Mouse (Mus musculus) limb, embryonic 10.5 days (tissue): ENCODE measurements around the gene Podn. TPM values are rescaled to one million over a fixed set of nuclear protein-coding genes. Genes with fewer than 3 reads are reported as not detected.
A peak's percentile ranks its signal among the peaks of the same experiment; 100 is the strongest.

ENCODE experiments used
- DNase-seq: peaks from one replicate; pipeline ENCODE4 v3.0.0-alpha.2; 2017; ENCODE audit warnings: low spot score
- H3K27ac ChIP-seq: fragments of 300-500 bp; sonication (generic); 2 replicates; pipeline ENCODE4 v1.5.1; 2016; ENCODE audit warnings: mild to moderate bottlenecking
- H3K27me3 ChIP-seq: fragments of 300-500 bp; sonication (generic); 2 replicates; pipeline ENCODE4 v1.6.1; 2016; ENCODE audit warnings: low read depth, mild to moderate bottlenecking; ENCODE audit not compliant: poor library complexity, severe bottlenecking
- H3K36me3 ChIP-seq: fragments of 300-500 bp; sonication (generic); 2 replicates; pipeline ENCODE4 v1.6.1; 2016; ENCODE audit warnings: mild to moderate bottlenecking, moderate library complexity
- H3K4me1 ChIP-seq: fragments of 300-500 bp; sonication (generic); 2 replicates; pipeline ENCODE4 v1.6.1; 2016
- H3K4me3 ChIP-seq: fragments of 300-500 bp; sonication (generic); 2 replicates; pipeline ENCODE4 v1.5.1; 2016; ENCODE audit warnings: mild to moderate bottlenecking, moderate library complexity
- H3K9me3 ChIP-seq: fragments of 300-500 bp; sonication (generic); replicated peaks from 2 replicates; pipeline ENCODE4 v1.6.1; 2016; ENCODE audit warnings: mild to moderate bottlenecking
- WGBS: fragments of 180-500 bp; shearing (Covaris S2); methylation state at CpG from one replicate; pipeline ENCODE4 v1.1.7; 2016; 5-methylcytosine and 5-hydroxymethylcytosine counted together
- polyA plus RNA-seq: library from polyadenylated mRNA; unstranded; fragments of >200 nt; fragmentation: Nextera tagmentation; extraction: Ambion mirVana; gene quantifications from 2 replicates; pipeline ENCODE4 v1.2.1, GENCODE M21; 2016

The Podn gene
- polyA plus RNA-seq, 1 experiment from 2014 or later = 0.33 TPM

- peak; percentile 98 for DNase-seq
- H3K4me3 ChIP-seq = peak overlapping the region; percentile 60
- H3K9me3 ChIP-seq = no peaks in the 10 kb centered on the region
- H3K27ac ChIP-seq = peak overlapping the region; percentile 72
- H3K4me1 ChIP-seq = peaks cover 8% of the 10 kb centered on the region
- WGBS = 3% methylated on average over 26 of the region's 26 CpGs
- H3K36me3 ChIP-seq = peaks cover 16% of the 10 kb centered on the region
- H3K27me3 ChIP-seq = no peaks in the 10 kb centered on the region
Measured at GRCm38 (mm10) chr4:108071235-108071901, 24.9 kb downstream of the Podn start.

DNA sequence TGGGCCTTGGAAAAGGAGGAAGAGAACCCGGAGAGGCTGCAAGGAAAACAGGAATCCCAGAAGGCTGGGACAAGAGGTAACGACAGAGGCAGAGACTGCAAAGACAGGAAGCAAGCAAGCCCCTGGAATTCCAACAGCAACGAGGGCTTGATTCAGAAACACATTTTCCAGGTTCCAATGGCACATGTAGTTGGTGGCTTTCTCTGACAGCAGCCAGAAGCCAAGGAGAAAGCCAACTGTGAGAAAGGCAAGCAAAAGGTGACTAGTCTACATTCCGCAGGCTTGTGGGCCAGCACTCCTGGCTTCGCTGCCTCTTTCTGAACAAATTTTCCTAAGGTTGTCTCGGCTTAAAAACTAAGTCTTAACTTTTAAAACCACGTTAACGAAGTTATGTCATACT is 25.5 kb downstream of the Podn start:
- WGBS = 14% methylated on average over 8 of the region's 8 CpGs

DNA sequence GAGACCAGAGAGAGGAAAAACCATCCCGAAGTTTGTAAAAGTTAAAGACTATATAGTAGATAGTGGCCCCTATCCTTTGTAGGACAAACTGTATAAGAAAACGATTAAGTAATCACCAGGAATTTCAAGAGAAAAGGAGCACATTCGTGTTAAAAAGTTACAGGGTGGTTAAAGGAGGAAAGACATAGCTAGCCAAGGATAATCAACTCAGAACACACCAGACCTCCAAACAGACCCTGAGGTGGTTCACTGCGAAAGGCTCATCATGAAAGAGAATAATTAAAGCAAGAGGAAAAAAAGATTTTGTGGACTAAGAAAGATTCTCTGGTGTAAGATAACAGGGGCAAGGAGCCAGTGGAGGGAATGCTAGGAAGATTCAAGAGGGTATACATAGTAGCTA is 26.0 kb downstream of the Podn start:
- 82% methylated on average over 4 of the region's 4 CpGs for WGBS
- H3K27ac ChIP-seq = peak overlapping the region; percentile 72

More for the DNA sequence above, 25.5 kb downstream of the Podn start:
- DNase-seq = no peak
- H3K9me3 ChIP-seq = no peaks in the 10 kb centered on the region
- peaks cover 22% of the 10 kb centered on the region for H3K36me3 ChIP-seq
- H3K27me3 ChIP-seq = no peaks in the 10 kb centered on the region
- H3K4me3 ChIP-seq = peak overlapping the region; percentile 60
- peak overlapping the region; percentile 72 for H3K27ac ChIP-seq
- peaks cover 8% of the 10 kb centered on the region for H3K4me1 ChIP-seq

DNA sequence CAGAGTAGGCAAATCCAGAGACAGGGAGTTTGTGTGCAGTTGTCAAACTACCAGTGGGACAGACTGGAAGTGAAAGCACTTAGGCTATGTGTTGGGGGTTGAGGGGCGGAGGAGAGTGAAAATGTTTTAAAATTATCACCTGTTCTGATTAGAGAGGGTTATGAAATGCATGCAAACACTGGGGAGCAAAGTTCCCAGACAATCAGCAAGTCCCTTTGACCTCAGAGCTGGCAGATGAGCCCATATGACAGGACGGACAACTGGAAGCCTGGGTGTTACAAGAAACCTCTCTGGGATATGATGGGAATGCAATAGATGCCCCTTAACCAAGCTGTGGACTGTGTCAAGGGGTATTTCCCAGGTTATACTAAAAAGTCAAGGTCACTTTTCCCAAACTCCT is 28.2 kb downstream of the Podn start:
- peaks cover 42% of the 10 kb centered on the region for H3K36me3 ChIP-seq
- H3K27me3 ChIP-seq = no peaks in the 10 kb centered on the region
- no peaks in the 10 kb centered on the region for H3K9me3 ChIP-seq
- 95% methylated on average over 2 of the region's 2 CpGs for WGBS
- peaks cover 8% of the 10 kb centered on the region for H3K4me1 ChIP-seq
- H3K4me3 ChIP-seq = no peak overlapping the region
- H3K27ac ChIP-seq = no peak overlapping the region
- no peak for DNase-seq

More for the DNA sequence above, 26.0 kb downstream of the Podn start:
- Histone ChIP-seq H3K27me3 (no peaks in the 10 kb centered on the region), H3K9me3 (no peaks in the 10 kb centered on the region), H3K4me3 (peak overlapping the region; percentile 60), H3K4me1 (peaks cover 8% of the 10 kb centered on the region), H3K36me3 (peaks cover 26% of the 10 kb centered on the region)
- DNase-seq = no peak

- no peak for DNase-seq
- Histone ChIP-seq H3K36me3 (peaks cover 50% of the 10 kb centered on the region), H3K27ac (no peak overlapping the region), H3K9me3 (no peaks in the 10 kb centered on the region), H3K27me3 (no peaks in the 10 kb centered on the region), H3K4me1 (peaks cover 8% of the 10 kb centered on the region), H3K4me3 (no peak overlapping the region)
- WGBS = 93% methylated on average over 7 of the region's 7 CpGs
Measured at GRCm38 (mm10) chr4:108067261-108067660, 29.0 kb downstream of the Podn start.

GRCm38 (mm10) chr4:108066569-108066968 is 29.7 kb downstream of the Podn start:
- H3K9me3 ChIP-seq = no peaks in the 10 kb centered on the region
- 88% methylated on average over 4 of the region's 4 CpGs for WGBS
- no peak overlapping the region for H3K4me3 ChIP-seq
- H3K27ac ChIP-seq = no peak overlapping the region
- H3K27me3 ChIP-seq = no peaks in the 10 kb centered on the region
- peaks cover 57% of the 10 kb centered on the region for H3K36me3 ChIP-seq
- no peak for DNase-seq
- peaks cover 8% of the 10 kb centered on the region for H3K4me1 ChIP-seq

DNA sequence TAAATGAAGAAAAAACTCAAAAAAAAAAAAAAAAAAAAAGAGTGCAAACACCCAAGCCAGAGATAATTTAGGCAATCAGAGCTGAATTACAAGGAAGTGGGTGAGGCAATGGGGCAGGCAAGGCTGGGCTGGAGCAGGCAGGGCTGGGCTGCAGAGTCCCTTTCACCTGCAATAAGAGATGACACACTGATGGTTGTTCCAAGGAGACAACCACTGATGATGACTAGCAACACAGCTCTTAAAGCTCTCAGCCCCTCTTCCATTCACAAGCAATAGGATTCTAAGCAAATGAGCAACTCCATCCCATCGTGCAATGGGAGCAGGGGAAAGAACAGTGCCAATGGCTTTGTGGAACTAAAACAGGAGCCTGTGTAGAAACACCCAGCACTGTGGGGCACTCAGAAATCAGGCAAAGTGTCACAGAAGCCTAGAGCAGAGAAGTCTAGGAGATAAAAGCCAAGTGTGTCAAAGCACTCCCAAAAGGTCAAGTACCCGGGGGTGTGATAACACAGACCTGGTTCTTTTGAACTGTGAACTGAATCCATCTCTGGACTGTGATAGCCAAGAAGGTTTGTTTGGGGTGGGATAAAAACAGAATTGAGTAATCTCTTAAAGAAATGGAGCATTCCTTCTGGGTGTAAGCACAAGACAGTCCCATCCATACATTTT is 30.9 kb downstream of the Podn start:
- DNase-seq = no peak
- 82% methylated on average over 2 of the region's 2 CpGs for WGBS
- H3K27me3 ChIP-seq = no peaks in the 10 kb centered on the region
- H3K9me3 ChIP-seq = no peaks in the 10 kb centered on the region
- peaks cover 65% of the 10 kb centered on the region for H3K36me3 ChIP-seq
- peaks cover 3% of the 10 kb centered on the region for H3K4me1 ChIP-seq
- no peak overlapping the region for H3K27ac ChIP-seq
- no peak overlapping the region for H3K4me3 ChIP-seq

DNA sequence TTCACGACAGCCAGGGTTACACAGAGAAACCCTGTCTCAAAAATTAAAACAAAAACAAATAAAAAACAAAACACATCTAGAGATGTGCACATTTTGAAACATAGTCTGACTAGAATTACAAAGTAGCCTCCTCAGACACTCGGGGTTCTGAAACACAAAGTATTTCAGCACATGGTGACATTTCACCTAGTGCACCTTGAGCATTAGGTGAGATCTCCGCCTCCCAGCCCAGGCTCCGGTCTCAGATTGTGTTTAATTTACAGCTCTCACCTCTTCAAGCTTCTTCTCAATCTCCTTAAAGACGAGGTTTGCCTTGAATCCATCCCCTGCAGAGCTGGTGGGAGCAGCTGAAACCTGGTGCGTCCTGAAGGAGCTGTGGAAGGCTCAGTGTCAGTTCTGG is 32.6 kb downstream of the Podn start:
- DNase-seq = no peak
- Histone ChIP-seq H3K4me3 (no peak overlapping the region), H3K36me3 (peaks cover 79% of the 10 kb centered on the region), H3K27me3 (no peaks in the 10 kb centered on the region), H3K27ac (no peak overlapping the region), H3K9me3 (no peaks in the 10 kb centered on the region), H3K4me1 (no peaks in the 10 kb centered on the region)
- 73% methylated on average over 6 of the region's 6 CpGs for WGBS

GRCm38 (mm10) chr4:108062524-108062923 is 33.7 kb downstream of the Podn start:
- H3K27ac ChIP-seq = no peak overlapping the region
- WGBS = 94% methylated on average over 5 of the region's 5 CpGs
- H3K9me3 ChIP-seq = no peaks in the 10 kb centered on the region
- H3K36me3 ChIP-seq = peaks cover 79% of the 10 kb centered on the region
- H3K4me3 ChIP-seq = no peak overlapping the region
- H3K27me3 ChIP-seq = no peaks in the 10 kb centered on the region
- no peak for DNase-seq
- no peaks in the 10 kb centered on the region for H3K4me1 ChIP-seq

GRCm38 (mm10) chr4:108060774-108061173 is 35.5 kb downstream of the Podn start:
- no peak overlapping the region for H3K4me3 ChIP-seq
- H3K27ac ChIP-seq = no peak overlapping the region
- no peaks in the 10 kb centered on the region for H3K4me1 ChIP-seq
- H3K9me3 ChIP-seq = no peaks in the 10 kb centered on the region
- H3K36me3 ChIP-seq = peaks cover 77% of the 10 kb centered on the region
- DNase-seq = no peak
- no peaks in the 10 kb centered on the region for H3K27me3 ChIP-seq
- 92% methylated on average over 4 of the region's 4 CpGs for WGBS

DNA sequence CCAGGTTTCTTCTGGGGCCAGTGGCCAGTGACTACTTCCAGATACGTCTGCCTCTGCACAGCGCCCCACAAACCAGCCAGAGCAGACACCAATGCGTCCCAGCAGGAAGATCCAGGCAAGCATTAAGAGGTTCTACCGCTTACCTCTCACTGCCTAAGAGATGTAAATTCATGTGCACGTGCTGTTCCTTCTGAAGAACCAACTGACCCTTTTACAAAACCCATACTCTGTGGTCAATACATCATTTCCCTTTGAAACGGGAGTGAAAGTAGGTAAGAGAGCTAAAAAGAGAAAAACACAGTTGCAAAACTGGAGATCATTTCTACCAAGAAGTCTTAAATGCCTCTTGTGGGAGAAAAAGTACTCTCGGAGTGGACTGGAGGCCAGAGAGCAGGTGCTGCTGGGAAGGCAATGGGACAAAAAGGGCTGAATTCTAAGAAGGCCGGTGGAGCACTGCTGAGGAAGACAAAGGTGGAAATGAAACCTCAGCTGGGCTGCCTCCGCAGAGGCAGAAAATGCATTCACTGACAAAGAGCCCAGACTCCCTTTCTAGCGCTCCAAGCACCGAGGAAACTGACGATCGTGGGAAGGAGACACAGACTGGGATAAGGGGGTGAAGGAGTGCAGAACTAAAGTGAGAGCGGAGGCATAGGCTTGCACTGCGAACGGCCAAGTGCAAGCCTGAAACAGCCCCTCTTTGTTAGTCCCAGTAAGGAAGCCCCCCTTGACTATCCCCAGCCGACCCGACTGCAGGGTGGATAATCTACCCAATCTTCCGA is 36.5 kb downstream of the Podn start:
- WGBS = 79% methylated on average over 19 of the region's 19 CpGs
- DNase-seq = no peak
- H3K36me3 ChIP-seq = peaks cover 80% of the 10 kb centered on the region
- H3K4me3 ChIP-seq = no peak overlapping the region
- H3K27me3 ChIP-seq = no peaks in the 10 kb centered on the region
- H3K27ac ChIP-seq = no peak overlapping the region
- no peaks in the 10 kb centered on the region for H3K9me3 ChIP-seq
- no peaks in the 10 kb centered on the region for H3K4me1 ChIP-seq

- DNase-seq = no peak
- no peak overlapping the region for H3K27ac ChIP-seq
- H3K27me3 ChIP-seq = no peaks in the 10 kb centered on the region
- peaks cover 84% of the 10 kb centered on the region for H3K36me3 ChIP-seq
- no peaks in the 10 kb centered on the region for H3K4me1 ChIP-seq
- no peaks in the 10 kb centered on the region for H3K9me3 ChIP-seq
- 92% methylated on average over 10 of the region's 10 CpGs for WGBS
- H3K4me3 ChIP-seq = no peak overlapping the region
Measured at GRCm38 (mm10) chr4:108058166-108058565, 38.1 kb downstream of the Podn start.

- Histone ChIP-seq H3K27ac (no peak overlapping the region), H3K4me1 (no peaks in the 10 kb centered on the region), H3K27me3 (no peaks in the 10 kb centered on the region), H3K4me3 (no peak overlapping the region), H3K36me3 (peaks cover 84% of the 10 kb centered on the region), H3K9me3 (no peaks in the 10 kb centered on the region)
- 94% methylated on average over 2 of the region's 2 CpGs for WGBS
- DNase-seq = no peak
Measured at GRCm38 (mm10) chr4:108057247-108057646, 39.0 kb downstream of the Podn start.
